In the genomic region with DNA sequence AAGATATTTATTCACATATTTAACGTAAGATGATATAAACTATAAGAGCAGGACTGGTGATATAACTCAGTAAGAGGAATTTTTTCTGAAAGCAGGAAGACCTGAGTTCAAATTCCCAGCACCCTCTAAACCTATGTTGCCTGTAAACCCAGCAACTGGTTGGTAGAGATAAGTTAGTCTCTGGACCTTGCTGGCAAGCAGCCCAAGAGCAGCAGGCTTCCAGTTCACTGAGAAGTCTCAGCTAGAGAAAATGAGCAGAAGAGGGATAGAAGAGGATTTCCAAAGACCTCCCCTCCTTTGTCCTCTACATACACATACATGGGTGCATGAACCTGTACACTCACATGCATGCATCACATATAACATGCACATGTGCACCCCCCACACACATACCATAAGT, we compare ENCODE assay signal across 13 mouse cellular contexts.
A peak's percentile ranks its signal among the peaks of the same experiment; 100 is the strongest.
DNase-seq lines count a peak whose midpoint lies in the region.
"Had no signal": no experiment of that assay in that cellular context is flagged by ENCODE, and none has a peak within 500 bp of the region (broad histone marks: within the 10 kb centered on the region; RNA-seq: fewer than 3 reads in every experiment).

No protein-coding gene starts in this region.

- DNase-seq in cerebellum, adult 18-20 months, result peak; percentile 41 to 45
- no peak for DNase-seq in cerebellum, adult 11 months
- DNase-seq in cerebellum, postnatal 14 days, result peak; percentile 33 to 51
- DNase-seq in cerebellum, postnatal 4 days (ENCODE audit: low spot score in 2 of 2), result no peak
- DNase-seq in heart, adult 11 months, result peak; percentile 24
- DNase-seq in heart, postnatal 10 days, result no peak
- DNase-seq in thymus, postnatal 4 days, result no peak
- DNase-seq: adrenal gland, adult 2 months; adrenal gland, postnatal 14 days; embryo, embryonic 11 days; gastrocnemius, postnatal 25 days; heart, adult 2 months; kidney, adult 2 months had no signal

- intact Hi-C loops in heart, postnatal 10 days (cut with DNase I), result no loop called here

Comparison
In these comparisons a context has a peak if more than half of its experiments do, and no peak if none do; other contexts are left out.
1. DNase-seq: peak in cerebellum, adult 18-20 months (2 of 2), cerebellum, postnatal 14 days (2 of 2) and heart, adult 11 months (single experiment); none in cerebellum, adult 11 months (single experiment), cerebellum, postnatal 4 days (0 of 2), heart, postnatal 10 days (0 of 2) and thymus, postnatal 4 days (single experiment).